ENCODE assay signal across 21 mouse cellular contexts in genomic region chr3:87222346-87222745, GRCm38 (mm10). TPM values are rescaled to one million over a fixed set of nuclear protein-coding genes. Genes with fewer than 3 reads are reported as not detected.
"Had no signal": no experiment of that assay in that cellular context is flagged by ENCODE, and none has a peak within 500 bp of the region (broad histone marks: within the 10 kb centered on the region; RNA-seq: fewer than 3 reads in every experiment).

No protein-coding gene starts in this region.

- H3K27ac ChIP-seq: liver, embryonic 14.5 days; lung, embryonic 15.5 days; macrophage; midbrain, embryonic 12.5 days; neural tube, embryonic 12.5 days; stomach, embryonic 15.5 days; stomach, postnatal 0 days had no signal

- H3K36me3 ChIP-seq: lung, embryonic 15.5 days; midbrain, embryonic 12.5 days; neural tube, embryonic 12.5 days; stomach, embryonic 15.5 days had no signal

- ATAC-seq: lung, postnatal 0 days; midbrain, embryonic 16.5 days had no signal

- H3K4me1 ChIP-seq: lung, embryonic 15.5 days; megakaryocyte, embryonic 14.5 days; midbrain, embryonic 12.5 days; neural tube, embryonic 12.5 days; stomach, embryonic 15.5 days had no signal

- H3K9ac ChIP-seq: liver, embryonic 14.5 days; lung, embryonic 15.5 days; midbrain, embryonic 12.5 days; neural tube, embryonic 12.5 days; stomach, embryonic 15.5 days had no signal

- DNase-seq: lung, adult 2 months; lung, postnatal 14 days; lung, postnatal 36 days; midbrain, embryonic 14.5 days; right cerebral cortex, postnatal 25 days; thymus, adult 2 months; thymus, postnatal 14 days; thymus, postnatal 36 days had no signal

- H3K4me3 ChIP-seq: lung, embryonic 15.5 days; megakaryocyte, embryonic 14.5 days; midbrain, embryonic 12.5 days; neural tube, embryonic 12.5 days; stomach, embryonic 15.5 days had no signal

- H3K9me3 ChIP-seq: lung, embryonic 15.5 days; megakaryocyte, embryonic 14.5 days; midbrain, embryonic 12.5 days; neural tube, embryonic 12.5 days; stomach, embryonic 15.5 days had no signal

- H3K27me3 ChIP-seq: lung, embryonic 15.5 days; midbrain, embryonic 12.5 days; neural tube, embryonic 12.5 days; stomach, embryonic 15.5 days had no signal

- H3K4me2 ChIP-seq: lung, embryonic 15.5 days; midbrain, embryonic 12.5 days; neural tube, embryonic 12.5 days; stomach, embryonic 15.5 days had no signal

RNA-seq across cellular contexts. Expression of gene Kirrel, which starts 47.8 kb away (rescaled TPM):
- total RNA-seq: megakaryocyte progenitor cell, adult 5-6 weeks; monocyte, adult 5-6 weeks; neutrophil, adult 5-6 weeks had no signal
- polyA plus RNA-seq: macrophage had no signal
